Mouse (Mus musculus): ENCODE data around the gene Zfp52. TPM values are rescaled to one million over a fixed set of nuclear protein-coding genes. Genes with fewer than 3 reads are reported as not detected.

The Zfp52 gene
- polyA plus RNA-seq (2015; fragmentation: Nextera tagmentation; extraction: Ambion mirVana): 3.1 and 3.2 TPM in 2 replicates

GRCm38 (mm10) chr17:21535096-21536001, at the start of gene Zfp52:
TSS of gene Zfp52 (plus strand) at chr17:21535539.
- Histone ChIP-seq H3K9me3 (ENCODE audit: control insufficient read depth, low read length) (no peaks in the 10 kb centered on the region), H3K27ac (ENCODE audit: low read length) (no peak within 1 kb of the TSS), H3K36me3 (ENCODE audit: control insufficient read depth, insufficient read depth) (no peaks in the 10 kb centered on the region), H3K4me2 (ENCODE audit: low read length) (peak within 1 kb of the TSS; percentile 81), H3K27me3 (replicated peaks; ENCODE audit: control insufficient read depth, insufficient read depth, low read length) (no peaks in the 10 kb centered on the region), H3K4me3 (replicated peaks; ENCODE audit: low read length) (peak within 1 kb of the TSS; percentile 50), H3K9ac (replicated peaks; ENCODE audit: low read depth, low read length) (peak within 1 kb of the TSS; percentile 61), H3K4me1 (replicated peaks; ENCODE audit: control insufficient read depth, insufficient read depth, low read length) (peaks cover 23% of the 10 kb centered on the region)
- peak; percentile 48 for ATAC-seq
- 3% methylated on average over 21 of the region's 21 CpGs for WGBS

DNA sequence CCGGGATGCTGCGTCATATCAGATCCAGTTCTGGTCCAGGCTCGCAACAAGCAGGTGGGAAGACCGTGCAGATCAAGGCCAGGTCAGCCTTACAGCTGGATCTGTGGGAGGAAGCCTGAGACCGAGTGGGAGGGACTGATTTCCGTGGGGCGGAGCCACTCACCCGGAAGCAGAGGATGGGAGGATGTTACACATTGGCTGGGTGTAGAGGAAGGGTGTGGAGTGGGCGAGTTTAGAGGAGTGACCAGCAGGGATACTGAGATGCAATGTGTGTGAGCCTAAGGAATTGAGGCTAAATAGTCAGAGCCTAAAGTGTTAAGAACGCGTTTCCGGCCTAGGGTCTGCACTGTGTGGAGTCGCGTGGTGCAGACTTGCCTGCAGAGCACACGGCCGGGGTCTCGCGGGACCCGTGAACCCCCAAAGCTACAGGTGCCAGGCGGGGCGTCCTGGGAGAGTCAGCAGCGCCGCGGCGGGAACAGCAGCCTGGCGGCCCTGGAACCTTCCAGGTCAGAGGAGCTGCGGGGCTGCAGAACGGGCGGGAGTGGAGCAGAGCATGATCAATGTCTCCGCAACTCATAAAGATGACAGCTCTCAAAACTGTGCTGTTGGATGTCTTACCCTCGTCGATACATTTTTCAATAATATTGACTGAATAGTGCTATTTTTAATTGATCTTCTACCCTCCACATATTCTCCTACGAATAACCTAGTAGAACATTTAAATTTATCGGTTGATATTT, 46.4 kb upstream of the Zfp52 start, which contains the start of gene Zfp53:
Gene Zfp53, plus strand, starts transcription at position 239 of the 740 bp plus-strand sequence.
- Histone ChIP-seq H3K27me3 (replicated peaks; ENCODE audit: control insufficient read depth, insufficient read depth, low read length) (no peaks in the 10 kb centered on the region), H3K4me2 (ENCODE audit: low read length) (peak within 1 kb of the TSS; percentile 62), H3K9me3 (ENCODE audit: control insufficient read depth, low read length) (no peaks in the 10 kb centered on the region), H3K36me3 (ENCODE audit: control insufficient read depth, insufficient read depth) (no peaks in the 10 kb centered on the region; the same call in 1 of the 2 replicates), H3K4me1 (replicated peaks; ENCODE audit: control insufficient read depth, insufficient read depth, low read length) (peaks cover 8% of the 10 kb centered on the region), H3K9ac (replicated peaks; ENCODE audit: low read depth, low read length) (peak within 1 kb of the TSS; percentile 72), H3K4me3 (replicated peaks; ENCODE audit: low read length) (peak within 1 kb of the TSS; percentile 66), H3K27ac (ENCODE audit: low read length) (0 out of 2 replicates have a peak within 1 kb of the TSS, but pooled peaks have one; percentile 29)
- 2% methylated on average over 34 of the region's 34 CpGs for WGBS
- peak; percentile 99 for ATAC-seq

DNA sequence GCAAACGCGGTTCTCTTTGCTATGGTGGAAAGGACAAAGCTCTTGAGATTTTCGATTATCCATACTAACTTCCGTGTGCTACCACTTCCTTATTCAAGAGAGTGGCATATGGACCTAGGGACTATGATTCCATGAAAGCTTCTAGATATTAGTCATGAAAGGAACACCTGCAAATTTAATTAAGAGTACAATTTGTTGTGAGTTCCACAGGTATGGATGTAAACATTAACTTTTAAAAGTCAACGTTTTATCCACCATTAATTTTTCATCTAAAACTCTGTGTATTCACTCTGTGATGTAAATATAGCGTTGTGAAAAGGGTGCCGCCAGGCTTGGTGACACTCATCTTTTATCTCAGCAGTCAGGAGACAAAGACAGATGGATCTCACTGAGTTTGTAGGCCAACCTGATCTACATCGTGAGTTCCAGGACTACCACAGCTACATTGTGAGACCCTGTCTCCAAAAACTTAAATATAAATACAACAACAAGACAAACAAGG, 45.8 kb upstream of the Zfp52 start:
- Histone ChIP-seq H3K27me3 (replicated peaks; ENCODE audit: control insufficient read depth, insufficient read depth, low read length) (no peaks in the 10 kb centered on the region), H3K27ac (ENCODE audit: low read length) (no peak overlapping the region), H3K4me1 (replicated peaks; ENCODE audit: control insufficient read depth, insufficient read depth, low read length) (peaks cover 8% of the 10 kb centered on the region), H3K9me3 (ENCODE audit: control insufficient read depth, low read length) (no peaks in the 10 kb centered on the region), H3K9ac (replicated peaks; ENCODE audit: low read depth, low read length) (peak overlapping the region; percentile 72), H3K4me3 (replicated peaks; ENCODE audit: low read length) (peak overlapping the region; percentile 66), H3K4me2 (ENCODE audit: low read length) (peak overlapping the region; percentile 62), H3K36me3 (ENCODE audit: control insufficient read depth, insufficient read depth) (no peaks in the 10 kb centered on the region; the same call in 1 of the 2 replicates)
- 18% methylated on average over 8 of the region's 8 CpGs for WGBS
- peak; percentile 11; the same call in 1 of the 2 replicates for ATAC-seq

DNA sequence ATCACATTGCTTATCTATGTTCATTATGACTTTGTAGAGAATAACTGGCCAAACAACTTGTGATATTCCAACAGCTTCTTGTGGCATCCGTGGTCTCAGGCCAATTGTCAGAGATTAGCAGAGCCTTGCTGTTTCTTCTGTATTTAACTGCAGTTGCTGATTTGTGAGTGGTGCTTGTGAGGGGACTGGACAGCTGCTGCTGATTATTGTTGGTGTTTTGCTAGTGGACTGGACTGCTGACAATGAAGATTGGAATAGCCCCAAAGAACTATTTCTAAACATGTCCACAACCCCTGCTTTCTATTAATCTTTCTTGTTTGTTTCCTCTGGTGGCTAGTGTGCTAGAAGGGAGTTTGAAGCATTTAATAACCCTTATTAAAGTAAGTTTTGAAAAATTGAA, 34.0 kb upstream of the Zfp52 start:
- Histone ChIP-seq H3K9ac (replicated peaks; ENCODE audit: low read depth, low read length) (no peak overlapping the region), H3K4me3 (replicated peaks; ENCODE audit: low read length) (no peak overlapping the region), H3K4me1 (replicated peaks; ENCODE audit: control insufficient read depth, insufficient read depth, low read length) (no peaks in the 10 kb centered on the region), H3K27ac (ENCODE audit: low read length) (no peak overlapping the region), H3K27me3 (replicated peaks; ENCODE audit: control insufficient read depth, insufficient read depth, low read length) (no peaks in the 10 kb centered on the region), H3K4me2 (ENCODE audit: low read length) (no peak overlapping the region), H3K9me3 (ENCODE audit: control insufficient read depth, low read length) (no peaks in the 10 kb centered on the region), H3K36me3 (ENCODE audit: control insufficient read depth, insufficient read depth) (no peaks in the 10 kb centered on the region)
- no peak for ATAC-seq
- 81% methylated on average over 1 of the region's 1 CpGs for WGBS

DNA sequence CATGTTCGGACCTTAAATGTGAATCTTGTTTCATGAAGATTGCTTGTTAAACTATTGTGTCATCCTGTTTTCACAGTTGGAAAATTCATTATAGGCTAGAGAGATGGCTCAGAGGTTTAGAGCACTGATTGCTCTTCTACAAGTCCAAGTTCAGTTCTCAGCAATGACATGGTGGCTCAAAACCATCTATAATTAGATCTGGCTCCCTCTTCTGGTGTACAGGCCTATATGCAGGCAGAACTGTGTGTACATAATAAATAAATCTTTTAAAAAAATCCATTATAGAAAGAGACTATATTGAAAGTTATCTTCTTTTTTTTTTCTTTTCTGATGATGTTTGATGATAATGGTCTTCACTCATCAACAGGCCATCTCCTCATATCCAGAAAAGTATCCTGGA, 30.8 kb upstream of the Zfp52 start:
- ATAC-seq: no peak
- Histone ChIP-seq H3K27ac (ENCODE audit: low read length) (no peak overlapping the region), H3K4me2 (ENCODE audit: low read length) (no peak overlapping the region), H3K9ac (replicated peaks; ENCODE audit: low read depth, low read length) (no peak overlapping the region), H3K36me3 (ENCODE audit: control insufficient read depth, insufficient read depth) (no peaks in the 10 kb centered on the region), H3K4me3 (replicated peaks; ENCODE audit: low read length) (no peak overlapping the region), H3K9me3 (ENCODE audit: control insufficient read depth, low read length) (no peaks in the 10 kb centered on the region), H3K27me3 (replicated peaks; ENCODE audit: control insufficient read depth, insufficient read depth, low read length) (no peaks in the 10 kb centered on the region), H3K4me1 (replicated peaks; ENCODE audit: control insufficient read depth, insufficient read depth, low read length) (no peaks in the 10 kb centered on the region)
- 94% methylated on average over 1 of the region's 1 CpGs for WGBS

- Histone ChIP-seq H3K36me3 (ENCODE audit: control insufficient read depth, insufficient read depth) (no peaks in the 10 kb centered on the region), H3K27ac (ENCODE audit: low read length) (no peak overlapping the region), H3K4me1 (replicated peaks; ENCODE audit: control insufficient read depth, insufficient read depth, low read length) (no peaks in the 10 kb centered on the region), H3K4me2 (ENCODE audit: low read length) (no peak overlapping the region), H3K4me3 (replicated peaks; ENCODE audit: low read length) (no peak overlapping the region), H3K9ac (replicated peaks; ENCODE audit: low read depth, low read length) (no peak overlapping the region), H3K27me3 (replicated peaks; ENCODE audit: control insufficient read depth, insufficient read depth, low read length) (no peaks in the 10 kb centered on the region), H3K9me3 (ENCODE audit: control insufficient read depth, low read length) (no peaks in the 10 kb centered on the region)
- WGBS: 87% methylated on average over 3 of the region's 3 CpGs
- ATAC-seq: no peak
Observed at GRCm38 (mm10) chr17:21506258-21506657, 29.1 kb upstream of the Zfp52 start.

DNA sequence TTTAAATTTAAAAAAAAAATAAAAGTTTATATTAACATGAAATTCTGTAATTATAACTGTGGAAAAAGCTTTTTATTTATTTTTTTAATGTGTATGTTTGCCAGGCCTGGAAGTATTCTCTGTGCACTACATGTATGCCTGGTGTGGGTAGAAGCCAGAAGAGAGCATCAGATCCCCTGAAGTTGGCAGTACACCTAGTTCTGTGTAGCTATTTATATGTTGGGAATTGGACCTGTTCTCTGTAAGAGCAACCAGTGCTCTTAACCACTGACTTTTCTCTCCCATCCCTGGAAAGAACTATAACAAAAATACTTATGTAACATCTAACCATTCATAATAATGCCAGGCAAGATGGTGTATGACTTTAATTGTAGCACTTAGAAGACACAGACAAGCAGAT, 25.6 kb upstream of the Zfp52 start:
- Histone ChIP-seq H3K27ac (ENCODE audit: low read length) (no peak overlapping the region), H3K4me1 (replicated peaks; ENCODE audit: control insufficient read depth, insufficient read depth, low read length) (no peaks in the 10 kb centered on the region), H3K4me2 (ENCODE audit: low read length) (no peak overlapping the region), H3K36me3 (ENCODE audit: control insufficient read depth, insufficient read depth) (no peaks in the 10 kb centered on the region), H3K4me3 (replicated peaks; ENCODE audit: low read length) (no peak overlapping the region), H3K9me3 (ENCODE audit: control insufficient read depth, low read length) (no peaks in the 10 kb centered on the region), H3K27me3 (replicated peaks; ENCODE audit: control insufficient read depth, insufficient read depth, low read length) (no peaks in the 10 kb centered on the region), H3K9ac (replicated peaks; ENCODE audit: low read depth, low read length) (no peak overlapping the region)
- ATAC-seq: no peak

DNA sequence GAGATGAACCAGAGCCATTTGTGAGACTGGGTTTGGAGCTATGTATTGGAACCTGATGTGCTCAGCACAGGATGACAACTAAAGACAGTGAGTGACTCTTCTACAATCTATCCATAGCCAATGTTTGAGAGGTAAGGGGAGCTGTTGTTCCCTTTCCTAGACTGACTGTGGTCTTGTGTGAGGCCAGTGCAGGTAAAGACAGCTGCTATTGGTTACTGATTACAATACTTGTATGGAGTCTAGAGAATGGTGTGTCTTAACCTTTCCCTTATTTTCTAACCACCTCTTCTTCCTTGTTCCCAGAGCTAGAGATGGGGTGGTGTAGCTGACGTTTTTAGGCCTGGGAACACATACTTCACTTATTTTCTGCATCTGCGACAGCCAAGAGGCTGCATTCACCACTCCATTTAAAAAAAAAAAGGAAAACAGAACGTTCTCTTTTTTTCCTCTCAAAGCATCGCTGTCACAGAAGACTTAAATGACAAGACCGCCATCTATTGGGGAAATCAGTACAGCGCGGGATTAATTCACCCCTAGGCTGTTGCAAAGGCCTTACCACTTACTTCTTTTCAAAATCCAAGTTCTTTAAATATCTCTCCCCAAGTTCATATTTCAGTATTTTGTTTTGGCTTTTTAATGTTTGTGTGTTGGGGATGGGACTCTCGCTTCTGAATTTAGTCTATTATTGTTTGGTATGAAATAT, 19.8 kb upstream of the Zfp52 start:
- under 1% methylated on average over 8 of the region's 8 CpGs for WGBS
- peak overlapping the region; percentile 4; the same call in 1 of the 2 replicates for H3K4me3 ChIP-seq (replicated peaks; ENCODE audit: low read length)
- no peak overlapping the region for H3K9ac ChIP-seq (replicated peaks; ENCODE audit: low read depth, low read length)
- peaks cover 6% of the 10 kb centered on the region for H3K4me1 ChIP-seq (replicated peaks; ENCODE audit: control insufficient read depth, insufficient read depth, low read length)
- ATAC-seq: peak; percentile 60
- H3K27me3 ChIP-seq (replicated peaks; ENCODE audit: control insufficient read depth, insufficient read depth, low read length): no peaks in the 10 kb centered on the region
- H3K9me3 ChIP-seq (ENCODE audit: control insufficient read depth, low read length): no peaks in the 10 kb centered on the region
- no peak overlapping the region for H3K27ac ChIP-seq (ENCODE audit: low read length)
- no peaks in the 10 kb centered on the region for H3K36me3 ChIP-seq (ENCODE audit: control insufficient read depth, insufficient read depth)
- H3K4me2 ChIP-seq (ENCODE audit: low read length): peak overlapping the region; percentile 93
